Mouse (Mus musculus) kidney, adult 2 months (tissue): ENCODE data around the gene Pde1c. TPM values are rescaled to one million over a fixed set of nuclear protein-coding genes. Genes with fewer than 3 reads are reported as not detected.
A peak's percentile ranks its signal among the peaks of the same experiment; 100 is the strongest.

Experiments
- DNase-seq: peaks from one replicate; pipeline ENCODE4 v3.0.0; 2021
- H3K27ac ChIP-seq: fragments of 200-500 bp; 2 replicates; pipeline ENCODE4 v1.5.1; 2012; ENCODE audit warnings: low read depth, low read length, control low read depth, inconsistent platforms; ENCODE audit not compliant: insufficient read depth
- H3K27me3 ChIP-seq: fragments of 200-500 bp; replicated peaks from 2 replicates; pipeline ENCODE4 v1.6.1; 2012; ENCODE audit warnings: mild to moderate bottlenecking, moderate library complexity, low read length, inconsistent platforms; ENCODE audit not compliant: control insufficient read depth, insufficient read depth
- H3K36me3 ChIP-seq: fragments of 200-500 bp; 2 replicates; pipeline ENCODE4 v1.6.1; 2012; ENCODE audit warnings: mild to moderate bottlenecking, moderate library complexity, low read length, inconsistent platforms; ENCODE audit not compliant: control insufficient read depth, insufficient read depth
- H3K4me1 ChIP-seq: fragments of 200-500 bp; 2 replicates; pipeline ENCODE4 v1.6.1; 2011; ENCODE audit warnings: low read length; ENCODE audit not compliant: control insufficient read depth, insufficient read depth
- H3K4me3 ChIP-seq: fragments of 200-500 bp; 2 replicates; pipeline ENCODE4 v1.5.1; 2011; ENCODE audit warnings: mild to moderate bottlenecking, low read depth, low read length, control low read depth; ENCODE audit not compliant: insufficient read depth
- CTCF ChIP-seq: fragments of 200-500 bp; conservative IDR thresholded peaks from 2 replicates; pipeline ENCODE4 v1.5.1; 2011; ENCODE audit warnings: low read depth, mild to moderate bottlenecking, control low read depth, low read length, moderate library complexity, mixed read lengths; ENCODE audit not compliant: insufficient read depth, insufficient read length
- POLR2A ChIP-seq: fragments of 200-500 bp; IDR thresholded peaks from one replicate; pipeline ENCODE4 v1.6.1; 2011; ENCODE audit warnings: low read depth, low read length, control low read depth
- WGBS: fragments of 180-500 bp; shearing (Covaris S2); methylation state at CpG from one replicate; pipeline ENCODE4 v1.1.7; 2018; 5-methylcytosine and 5-hydroxymethylcytosine counted together
- polyA plus RNA-seq: library from polyadenylated mRNA; depleted of rRNA; stranded (reverse); fragments of >200 nt; gene quantifications from 2 replicates; pipeline ENCODE4 v1.2.3, GENCODE M21; 2012; rRNA removed

Pde1c gene
- polyA plus RNA-seq, 1 experiment = 0.94 TPM

GRCm38 (mm10) chr6:56027318-56027717 is 541.6 kb downstream of the Pde1c start:
- DNase-seq = no peak
- Histone ChIP-seq H3K4me1 (no peaks in the 10 kb centered on the region), H3K4me3 (no peak overlapping the region), H3K27ac (no peak overlapping the region), H3K36me3 (no peaks in the 10 kb centered on the region), H3K27me3 (no peaks in the 10 kb centered on the region)
- TF ChIP-seq CTCF = no peak
- TF ChIP-seq POLR2A = no peak
- 75% methylated on average over 6 of the region's 6 CpGs for WGBS

- Histone ChIP-seq H3K36me3 (no peaks in the 10 kb centered on the region), H3K27me3 (no peaks in the 10 kb centered on the region), H3K4me3 (no peak overlapping the region), H3K4me1 (no peaks in the 10 kb centered on the region), H3K27ac (no peak overlapping the region)
- no peak for DNase-seq
- 0 out of 2 replicates have a peak, but pooled peaks have one; percentile 20 for TF ChIP-seq CTCF
- no peak for TF ChIP-seq POLR2A
- WGBS = 52% methylated on average over 2 of the region's 2 CpGs
These were observed 543.4 kb downstream of the Pde1c start for GRCm38 (mm10) chr6:56025533-56025932.

Other genes with a start within 250 kb of the Pde1c start
- 4.0 and 7.2 TPM in 2 replicates for gene Lsm5, start 135.6 kb upstream of the Pde1c start, polyA plus RNA-seq
- gene Avl9, start 145.8 kb upstream of the Pde1c start, polyA plus RNA-seq = 7.8 and 8.2 TPM in 2 replicates
- 7.2 and 9.2 TPM in 2 replicates for gene Kbtbd2, start 228.7 kb upstream of the Pde1c start, polyA plus RNA-seq